Mouse (Mus musculus) mouse trophoblast stem cell (cell line): ENCODE results near the gene Pepd.

ENCODE experiments used
- in situ Hi-C, 2 experiments: fragments of 300-500 bp; cut with MseI, MboI; formaldehyde crosslinking; loops; 2 replicates in 1 of 2; 3 replicates in 1 of 2; pipeline ENCODE4 v1.15.1; 2025

The Pepd gene

GRCm38 (mm10) chr7:34911919-34912897, at the start of gene Pepd:
TSS of gene Pepd (plus strand) at chr7:34912379.
- in situ Hi-C loops = no loop called here

GRCm38 (mm10) chr7:34867289-34867688, 44.9 kb upstream of the Pepd start:
- in situ Hi-C loops = no loop called here

GRCm38 (mm10) chr7:34869693-34870092, 42.5 kb upstream of the Pepd start:
- in situ Hi-C loops = no loop called here

- in situ Hi-C loops = no loop called here
Measured at GRCm38 (mm10) chr7:34876787-34877186, 35.4 kb upstream of the Pepd start.

GRCm38 (mm10) chr7:34877820-34878219, 34.4 kb upstream of the Pepd start:
- in situ Hi-C loops = no loop called here

GRCm38 (mm10) chr7:34888441-34888840, 23.7 kb upstream of the Pepd start:
- in situ Hi-C loops = no loop called here

- in situ Hi-C loops = no loop called here
Measured at GRCm38 (mm10) chr7:34888891-34889290, 23.3 kb upstream of the Pepd start.

- in situ Hi-C loops = no loop called here
Measured at GRCm38 (mm10) chr7:34892845-34893244, 19.3 kb upstream of the Pepd start.

GRCm38 (mm10) chr7:34896461-34896860, 15.7 kb upstream of the Pepd start:
- in situ Hi-C loops = no loop called here

- in situ Hi-C loops = no loop called here
Measured at GRCm38 (mm10) chr7:34897058-34897457, 15.1 kb upstream of the Pepd start.

GRCm38 (mm10) chr7:34910096-34911066, 1.8 kb upstream of the Pepd start:
- in situ Hi-C loops = no loop called here

- in situ Hi-C loops = no loop called here
Measured at GRCm38 (mm10) chr7:34913956-34914355, 1.8 kb downstream of the Pepd start.

- in situ Hi-C loops = no loop called here
Measured at GRCm38 (mm10) chr7:34915555-34915954, 3.4 kb downstream of the Pepd start.

GRCm38 (mm10) chr7:34917558-34917957, 5.4 kb downstream of the Pepd start:
- in situ Hi-C loops = no loop called here

- in situ Hi-C loops = no loop called here
Measured at GRCm38 (mm10) chr7:34917998-34918397, 5.8 kb downstream of the Pepd start.

GRCm38 (mm10) chr7:34918416-34918815, 6.2 kb downstream of the Pepd start:
- in situ Hi-C loops = no loop called here

GRCm38 (mm10) chr7:34919054-34919453, 6.9 kb downstream of the Pepd start:
- in situ Hi-C loops = no loop called here

GRCm38 (mm10) chr7:34919809-34920208, 7.6 kb downstream of the Pepd start:
- in situ Hi-C loops = no loop called here

GRCm38 (mm10) chr7:34925208-34925607, 13.0 kb downstream of the Pepd start:
- in situ Hi-C loops = no loop called here

GRCm38 (mm10) chr7:34925956-34926355, 13.8 kb downstream of the Pepd start:
- in situ Hi-C loops = no loop called here

- in situ Hi-C loops = no loop called here
Measured at GRCm38 (mm10) chr7:34929614-34930262, 17.6 kb downstream of the Pepd start.
